Mouse (Mus musculus) G1E (cell line): ENCODE results near the gene Surf1. TPM values are rescaled to one million over a fixed set of nuclear protein-coding genes. Genes with fewer than 3 reads are reported as not detected.

Source experiments
- ATAC-seq: 2 replicates; pipeline ENCODE4 v1.8.0; 2016; ENCODE audit warnings: mild to moderate bottlenecking; ENCODE audit not compliant: insufficient number of reproducible peaks, poor library complexity, low FRiP score, severe bottlenecking; ENCODE audit errors: extremely low read depth
- DNase-seq: peaks from one replicate; pipeline ENCODE4 v3.0.0; 2012; ENCODE audit warnings: low spot score
- H3K27me3 ChIP-seq: 2 replicates; pipeline ENCODE4 v1.6.1; 2012; ENCODE audit warnings: mild to moderate bottlenecking, low read length, inconsistent platforms; ENCODE audit not compliant: insufficient read depth
- H3K36me3 ChIP-seq: replicated peaks from 2 replicates; pipeline ENCODE3; 2012; ENCODE audit warnings: mild to moderate bottlenecking, inconsistent platforms
- H3K4me1 ChIP-seq: 2 replicates; pipeline ENCODE4 v1.6.1; 2012; ENCODE audit warnings: low read depth, low read length, inconsistent platforms, mixed read lengths; ENCODE audit not compliant: insufficient read depth
- H3K4me3 ChIP-seq: 2 replicates; pipeline ENCODE4 v1.5.1; 2012; ENCODE audit warnings: low read depth, mild to moderate bottlenecking, inconsistent platforms, low read length, moderate library complexity, mixed read lengths
- H3K9me3 ChIP-seq: replicated peaks from 2 replicates; pipeline ENCODE4 v1.6.1; 2012; ENCODE audit warnings: inconsistent platforms
- CTCF ChIP-seq: IDR thresholded peaks from 2 replicates; pipeline ENCODE4 v1.5.1; 2012; ENCODE audit warnings: low read depth, low read length, inconsistent platforms, mixed read lengths
- GATA1 ChIP-seq: IDR thresholded peaks from 2 replicates; pipeline ENCODE4 v1.6.1; 2012; ENCODE audit warnings: borderline replicate concordance, low read length, inconsistent platforms, mixed read lengths
- GATA2 ChIP-seq: IDR thresholded peaks from 2 replicates; pipeline ENCODE4 v1.6.1; 2012; ENCODE audit warnings: low read depth, low read length, inconsistent platforms, borderline replicate concordance
- POLR2AphosphoS5 ChIP-seq: IDR thresholded peaks from 2 replicates; pipeline ENCODE4 v1.6.1; 2012; ENCODE audit warnings: low read depth, low read length, inconsistent platforms; ENCODE audit not compliant: insufficient replicate concordance
- TAL1 ChIP-seq: conservative IDR thresholded peaks from 2 replicates; pipeline ENCODE4 v1.6.1; 2012; ENCODE audit warnings: low read depth, low read length, inconsistent platforms, mixed read lengths
- polyA plus RNA-seq: library from polyadenylated mRNA; stranded (reverse); fragments of >175 nt; gene quantifications from 2 replicates; pipeline ENCODE4 v1.2.3, GENCODE M21; 2012
- total RNA-seq, 2 experiments: library from RNA; stranded (forward) in 1 of 2; stranded (reverse) in 1 of 2; fragments of 200-1000 nt in 1 of 2; fragments of >200 nt in 1 of 2; fragmentation: Nextera tagmentation in 1 of 2; gene quantifications; 2 replicates each; pipeline ENCODE4 v1.2.3; 2014 to 2017

The Surf1 gene
- total and polyA plus RNA-seq, 3 experiments, result 38.1 to 119 (median 85.6) TPM

GRCm38 (mm10) chr2:26913416-26914147, 2.7 kb downstream of the Surf1 start:
- DNase-seq (no peak), ATAC-seq (no peak)
- Histone ChIP-seq H3K4me1 (peaks cover 74% of the 10 kb centered on the region), H3K4me3 (peak overlapping the region; percentile 99), H3K27me3 (no peaks in the 10 kb centered on the region), H3K36me3 (peaks cover 71% of the 10 kb centered on the region), H3K9me3 (no peaks in the 10 kb centered on the region)
- TF ChIP-seq POLR2AphosphoS5, result peak; percentile 11; the same call in 1 of the 2 replicates
- no peak for TF ChIP-seq TAL1

GRCm38 (mm10) chr2:26912253-26912770, 4.0 kb downstream of the Surf1 start:
- H3K36me3 ChIP-seq, result peaks cover 71% of the 10 kb centered on the region
- H3K4me3 ChIP-seq, result peak overlapping the region; percentile 99
- ATAC-seq (no peak), DNase-seq (no peak)
- no peak for TF ChIP-seq GATA2
- no peak; the same call in 1 of the 2 replicates for TF ChIP-seq POLR2AphosphoS5
- no peak for TF ChIP-seq TAL1
- no peak for TF ChIP-seq GATA1
- TF ChIP-seq CTCF, result no peak
- no peaks in the 10 kb centered on the region for H3K9me3 ChIP-seq
- no peaks in the 10 kb centered on the region for H3K27me3 ChIP-seq
- H3K4me1 ChIP-seq, result peaks cover 74% of the 10 kb centered on the region

GRCm38 (mm10) chr2:26910994-26911765, 5.2 kb downstream of the Surf1 start:
- Histone ChIP-seq H3K4me1 (peaks cover 74% of the 10 kb centered on the region), H3K27me3 (no peaks in the 10 kb centered on the region), H3K36me3 (peaks cover 74% of the 10 kb centered on the region), H3K4me3 (peak overlapping the region; percentile 99), H3K9me3 (no peaks in the 10 kb centered on the region)
- DNase-seq (no peak), ATAC-seq (no peak)
- TF ChIP-seq GATA1, result no peak
- TF ChIP-seq GATA2, result no peak
- no peak for TF ChIP-seq TAL1
- TF ChIP-seq CTCF, result no peak

GRCm38 (mm10) chr2:26910124-26910993, 6.0 kb downstream of the Surf1 start, which contains the start of the genes Med22 and Rpl7a:
Med22 (minus strand) TSS chr2:26910677.
Rpl7a (plus strand) TSS chr2:26910764.
- ATAC-seq, result peak; percentile 42; the same call in 1 of the 2 replicates
- H3K36me3 ChIP-seq, result peaks cover 82% of the 10 kb centered on the region

GRCm38 (mm10) chr2:26909387-26909784, 6.9 kb downstream of the Surf1 start:
- Histone ChIP-seq H3K9me3 (no peaks in the 10 kb centered on the region), H3K27me3 (no peaks in the 10 kb centered on the region), H3K4me3 (peak overlapping the region; percentile 99), H3K4me1 (peaks cover 67% of the 10 kb centered on the region), H3K36me3 (peaks cover 83% of the 10 kb centered on the region)
- DNase-seq, result no peak
- ATAC-seq, result no peak
- no peak for TF ChIP-seq POLR2AphosphoS5
- TF ChIP-seq GATA1, result no peak
- no peak for TF ChIP-seq TAL1
- TF ChIP-seq GATA2, result no peak
- no peak for TF ChIP-seq CTCF

More at GRCm38 (mm10) chr2:26910124-26910993, 6.0 kb downstream of the Surf1 start, which contains the start of the genes Med22 and Rpl7a:
- Histone ChIP-seq H3K27me3 (no peaks in the 10 kb centered on the region), H3K4me3 (peak within 1 kb of the TSS; percentile 99), H3K9me3 (no peaks in the 10 kb centered on the region), H3K4me1 (peaks cover 73% of the 10 kb centered on the region)
- peak; percentile 88 for DNase-seq
- TF ChIP-seq CTCF (no peak), GATA2 (no peak), TAL1 (no peak), POLR2AphosphoS5 (no peak), GATA1 (no peak)
